Mouse (Mus musculus): ENCODE measurements at regions not wholly inside any gene's neighbourhood (a gene's known extent, or its start where the extent isn't known, plus 50 kb on each side); places are given as distances from the start of the nearest gene placed in this dataset.

DNA sequence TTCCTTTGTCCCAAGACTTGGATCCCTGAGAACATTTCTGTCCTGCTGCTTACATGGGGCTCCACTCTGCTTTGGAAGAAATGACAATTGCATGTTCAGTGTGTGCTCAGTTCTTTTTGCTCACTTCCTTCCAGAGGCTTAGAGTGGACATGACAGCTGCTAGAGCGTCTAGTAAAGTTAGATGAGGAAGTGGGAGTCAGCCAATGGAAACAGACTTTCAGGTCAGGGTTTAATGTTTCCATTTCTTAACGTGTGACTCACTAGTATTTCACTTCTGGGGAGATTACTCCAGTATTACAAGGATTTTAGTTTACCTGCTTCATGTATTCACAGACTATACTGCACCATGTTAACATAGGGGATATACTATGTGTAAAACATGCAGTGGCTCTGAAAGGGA is 759.3 kb upstream of the Gm38303 start:
- Histone ChIP-seq H3K27ac (ENCODE audit: control insufficient read depth, low read depth, low read length) (no peak overlapping the region), H3K36me3 (ENCODE audit: control insufficient read depth in 1 of 2, insufficient read depth in 2 of 2, low read length in 2 of 2) (no peaks in the 10 kb centered on the region), H3K9ac (ENCODE audit: control insufficient read depth, low read depth, low read length, poor library complexity, severe bottlenecking) (no peak overlapping the region), H3K4me1 (ENCODE audit: control insufficient read depth in 1 of 2, insufficient read depth in 2 of 2, low read length in 2 of 2) (no peaks in the 10 kb centered on the region), H3K9me3 (replicated peaks; ENCODE audit: insufficient read depth, low read length) (no peaks in the 10 kb centered on the region), H3K27me3 (ENCODE audit: control insufficient read depth in 1 of 2, insufficient read depth in 2 of 2, low read length in 2 of 2) (no peaks in the 10 kb centered on the region), H3K79me2 (ENCODE audit: control insufficient read depth, insufficient read depth, low read length, poor library complexity) (no peaks in the 10 kb centered on the region), H3K4me3 (ENCODE audit: control insufficient read depth in 1 of 2, insufficient read depth in 1 of 2, low read depth in 2 of 2, low read length in 2 of 2) (no peak overlapping the region)
- DNase-seq (ENCODE audit: low read depth, low spot score): no peak
- no peak for TF ChIP-seq NELFE (IDR thresholded peaks at IDR 0.05; ENCODE audit: low read depth, low read length)
- no peak for TF ChIP-seq KAT2A (conservative IDR thresholded peaks at IDR 0.05; ENCODE audit: low read depth, low read length)
- TF ChIP-seq MYC (IDR thresholded peaks at IDR 0.05; ENCODE audit: low read depth, low read length): no peak
- no peak for TF ChIP-seq TBP (IDR thresholded peaks at IDR 0.05; ENCODE audit: low read depth, low read length)
- no peak for TF ChIP-seq MYB (IDR thresholded peaks at IDR 0.05; ENCODE audit: low read depth, low read length)
- TF ChIP-seq SIN3A (IDR thresholded peaks at IDR 0.05; ENCODE audit: low read length): no peak
- TF ChIP-seq CHD1 (IDR thresholded peaks at IDR 0.05; ENCODE audit: low read depth, low read length): no peak
- no peak for TF ChIP-seq E2F4 (IDR thresholded peaks at IDR 0.05; ENCODE audit: borderline replicate concordance, low read depth, low read length)
- TF ChIP-seq ZC3H11A (IDR thresholded peaks at IDR 0.05; ENCODE audit: low read depth, low read length): no peak
- no peak for TF ChIP-seq CTCF (IDR thresholded peaks at IDR 0.05 in 2 of 3, conservative IDR thresholded peaks at IDR 0.05 in 1 of 3; ENCODE audit: control insufficient read depth in 1 of 3, insufficient read depth in 1 of 3, low read depth in 2 of 3, low read length in 3 of 3, poor library complexity in 1 of 3, severe bottlenecking in 1 of 3)
- TF ChIP-seq TCF12 (IDR thresholded peaks at IDR 0.05; ENCODE audit: low read depth, low read length): no peak
- TF ChIP-seq UBTF (IDR thresholded peaks at IDR 0.05; ENCODE audit: borderline replicate concordance, insufficient read depth, low read depth, low read length): no peak
- no peak for TF ChIP-seq TAL1 (IDR thresholded peaks at IDR 0.05; ENCODE audit: low read length)

GRCm38 (mm10) chr3:11094138-11094537 is 758.7 kb upstream of the Gm38303 start:
- Histone ChIP-seq H3K27ac (ENCODE audit: control insufficient read depth, low read depth, low read length) (no peak overlapping the region), H3K9me3 (replicated peaks; ENCODE audit: insufficient read depth, low read length) (no peaks in the 10 kb centered on the region), H3K27me3 (ENCODE audit: control insufficient read depth in 1 of 2, insufficient read depth in 2 of 2, low read length in 2 of 2) (no peaks in the 10 kb centered on the region), H3K4me3 (ENCODE audit: control insufficient read depth in 1 of 2, insufficient read depth in 1 of 2, low read depth in 2 of 2, low read length in 2 of 2) (no peak overlapping the region), H3K4me1 (ENCODE audit: control insufficient read depth in 1 of 2, insufficient read depth in 2 of 2, low read length in 2 of 2) (no peaks in the 10 kb centered on the region), H3K36me3 (ENCODE audit: control insufficient read depth in 1 of 2, insufficient read depth in 2 of 2, low read length in 2 of 2) (no peaks in the 10 kb centered on the region), H3K9ac (ENCODE audit: control insufficient read depth, low read depth, low read length, poor library complexity, severe bottlenecking) (no peak overlapping the region), H3K79me2 (ENCODE audit: control insufficient read depth, insufficient read depth, low read length, poor library complexity) (no peaks in the 10 kb centered on the region)
- no peak for TF ChIP-seq MXI1 (IDR thresholded peaks at IDR 0.05; ENCODE audit: low read depth, low read length)
- TF ChIP-seq USF2 (IDR thresholded peaks at IDR 0.05; ENCODE audit: borderline replicate concordance in 1 of 2, insufficient read depth in 1 of 2, low read depth in 1 of 2, low read length in 2 of 2): no peak
- no peak for TF ChIP-seq GABPA (IDR thresholded peaks at IDR 0.05; ENCODE audit: low read depth, low read length)
- TF ChIP-seq MYC (IDR thresholded peaks at IDR 0.05; ENCODE audit: low read depth, low read length): no peak
- no peak for TF ChIP-seq E2F4 (IDR thresholded peaks at IDR 0.05; ENCODE audit: borderline replicate concordance, low read depth, low read length)
- no peak for TF ChIP-seq HCFC1 (IDR thresholded peaks at IDR 0.05; ENCODE audit: low read depth, low read length)
- no peak for TF ChIP-seq TAL1 (IDR thresholded peaks at IDR 0.05; ENCODE audit: low read length)
- no peak for TF ChIP-seq RAD21 (IDR thresholded peaks at IDR 0.05; ENCODE audit: low read depth, low read length)
- TF ChIP-seq TCF12 (IDR thresholded peaks at IDR 0.05; ENCODE audit: low read depth, low read length): no peak
- TF ChIP-seq CHD1 (IDR thresholded peaks at IDR 0.05; ENCODE audit: low read depth, low read length): no peak
- TF ChIP-seq CHD2 (IDR thresholded peaks at IDR 0.05; ENCODE audit: low read length): no peak
- no peak for TF ChIP-seq MAFK (IDR thresholded peaks at IDR 0.05; ENCODE audit: borderline replicate concordance, low read depth, low read length)
- TF ChIP-seq NRF1 (IDR thresholded peaks at IDR 0.05; ENCODE audit: insufficient read depth, low read depth, low read length, poor library complexity, severe bottlenecking): no peak
- no peak for TF ChIP-seq ZKSCAN1 (IDR thresholded peaks at IDR 0.05; ENCODE audit: low read depth, low read length)
- no peak for TF ChIP-seq ZNF384 (IDR thresholded peaks at IDR 0.05; ENCODE audit: low read depth, low read length)
- no peak for TF ChIP-seq BHLHE40 (IDR thresholded peaks at IDR 0.05; ENCODE audit: borderline replicate concordance, low read depth, low read length)
- DNase-seq (ENCODE audit: low read depth, low spot score): no peak

All from MEL (cell line).